13 mouse cellular contexts compared by ENCODE assay signal in the genomic region with DNA sequence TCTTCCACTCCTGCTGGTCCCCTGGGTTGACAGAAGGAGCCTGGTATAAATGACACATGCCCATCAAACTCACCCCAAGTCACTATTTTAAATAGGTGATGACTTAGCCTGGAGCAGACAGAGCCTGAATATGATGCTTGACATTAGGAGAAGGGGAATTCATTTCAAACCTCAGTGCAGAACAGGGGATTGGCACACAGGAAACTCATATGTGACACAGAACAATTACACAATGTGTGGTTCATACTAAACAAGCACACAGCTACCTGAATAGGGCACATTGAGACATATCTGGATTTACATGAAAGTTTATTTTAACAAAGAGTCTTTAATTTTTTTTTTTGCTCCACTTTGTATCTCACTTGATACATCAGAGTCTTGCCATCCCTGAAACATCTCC.
"Had no signal": no experiment of that assay in that cellular context is flagged by ENCODE, and none has a peak within 500 bp of the region (broad histone marks: within the 10 kb centered on the region; RNA-seq: fewer than 3 reads in every experiment).

No protein-coding gene starts in this region.

- ATAC-seq: midbrain, embryonic 13.5 days; midbrain, embryonic 15.5 days had no signal

- DNase-seq: lung, adult 18-20 months; lung, embryonic 14.5 days; lung, postnatal 10 days; lung, postnatal 4 days; right cerebral cortex, adult 18-20 months; right cerebral cortex, postnatal 25 days; right cerebral cortex, postnatal 4 days; spleen, adult 18-20 months; thymus, adult 2 months; thymus, postnatal 25 days; thymus, postnatal 4 days had no signal
